Mouse (Mus musculus): ENCODE results near the gene Parva. TPM values are rescaled to one million over a fixed set of nuclear protein-coding genes. Genes with fewer than 3 reads are reported as not detected.

Parva gene
- polyA plus RNA-seq, 1 experiment from 2014 or later: 93.4 TPM

DNA sequence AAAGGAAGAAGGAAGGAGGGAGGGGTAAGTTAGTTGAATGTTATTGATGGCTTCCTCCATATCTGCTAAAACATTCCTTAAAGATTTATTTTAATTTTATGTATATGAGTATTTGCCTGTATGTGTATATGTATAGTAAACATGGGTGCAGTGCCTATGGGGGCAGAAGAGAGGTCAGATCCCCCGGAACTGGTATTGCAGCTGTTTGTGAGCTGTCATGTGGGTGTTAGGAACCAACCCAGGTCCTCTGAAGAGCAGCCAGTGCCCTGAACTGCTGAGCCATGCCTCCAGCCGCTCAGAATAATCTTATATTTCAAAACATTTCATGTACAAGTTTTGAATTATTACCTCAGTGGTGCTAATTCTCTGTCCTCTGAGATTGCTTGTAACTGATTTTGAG, 63.5 kb downstream of the Parva start:
- Histone ChIP-seq H3K4me3 (ENCODE audit: low read depth, low read length) (no peak overlapping the region), H3K9ac (ENCODE audit: low read depth, low read length) (no peak overlapping the region), H3K27ac (replicated peaks; ENCODE audit: low read depth, low read length) (no peak overlapping the region), H3K27me3 (replicated peaks; ENCODE audit: control insufficient read depth, insufficient read depth, low read length) (no peaks in the 10 kb centered on the region), H3K4me1 (ENCODE audit: control insufficient read depth, insufficient read depth, low read length) (peaks cover 6% of the 10 kb centered on the region; the same call in 1 of the 2 replicates), H3K36me3 (ENCODE audit: control insufficient read depth, insufficient read depth, low read length) (no peaks in the 10 kb centered on the region), H3K4me2 (ENCODE audit: low read depth, low read length) (no peak overlapping the region), H3K9me3 (ENCODE audit: control insufficient read depth, low read length) (no peaks in the 10 kb centered on the region)
- ATAC-seq (ENCODE audit: low read depth) (no peak), DNase-seq (ENCODE audit: low spot score) (no peak)
- WGBS: 42% methylated on average over 2 of the region's 2 CpGs

GRCm38 (mm10) chr7:112491737-112492136, 64.4 kb downstream of the Parva start:
- Histone ChIP-seq H3K4me1 (ENCODE audit: control insufficient read depth, insufficient read depth, low read length) (peaks cover 6% of the 10 kb centered on the region; the same call in 1 of the 2 replicates), H3K9ac (ENCODE audit: low read depth, low read length) (no peak overlapping the region), H3K9me3 (ENCODE audit: control insufficient read depth, low read length) (no peaks in the 10 kb centered on the region), H3K4me3 (ENCODE audit: low read depth, low read length) (no peak overlapping the region), H3K27ac (replicated peaks; ENCODE audit: low read depth, low read length) (no peak overlapping the region), H3K36me3 (ENCODE audit: control insufficient read depth, insufficient read depth, low read length) (no peaks in the 10 kb centered on the region), H3K4me2 (ENCODE audit: low read depth, low read length) (no peak overlapping the region), H3K27me3 (replicated peaks; ENCODE audit: control insufficient read depth, insufficient read depth, low read length) (no peaks in the 10 kb centered on the region)
- WGBS: 55% methylated on average over 1 of the region's 1 CpGs
- DNase-seq (ENCODE audit: low spot score): no peak
- ATAC-seq (ENCODE audit: low read depth): peak; percentile 66

DNA sequence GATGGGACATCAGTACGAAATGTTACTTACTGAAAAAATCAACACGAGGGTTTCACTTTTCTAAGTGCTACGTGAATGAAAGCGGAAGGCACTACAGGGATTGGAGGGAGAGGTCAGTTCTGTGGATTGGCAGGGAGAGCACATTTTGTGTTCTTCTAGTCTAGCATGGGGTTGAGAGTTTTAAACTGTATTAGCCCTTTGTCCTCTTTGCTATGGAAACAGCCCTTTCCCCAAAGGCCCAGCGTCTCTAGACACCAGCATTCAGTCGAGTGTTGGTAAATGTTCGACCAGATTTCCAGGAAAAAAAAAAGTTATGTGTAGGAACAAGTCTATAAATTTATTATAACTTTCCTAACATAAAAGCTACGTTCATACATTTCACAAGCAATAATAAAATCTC, 68.6 kb downstream of the Parva start:
- Histone ChIP-seq H3K4me3 (ENCODE audit: low read depth, low read length) (no peak overlapping the region), H3K9me3 (ENCODE audit: control insufficient read depth, low read length) (no peaks in the 10 kb centered on the region), H3K4me1 (ENCODE audit: control insufficient read depth, insufficient read depth, low read length) (peaks cover 24% of the 10 kb centered on the region), H3K4me2 (ENCODE audit: low read depth, low read length) (no peak overlapping the region), H3K9ac (ENCODE audit: low read depth, low read length) (no peak overlapping the region), H3K36me3 (ENCODE audit: control insufficient read depth, insufficient read depth, low read length) (no peaks in the 10 kb centered on the region), H3K27me3 (replicated peaks; ENCODE audit: control insufficient read depth, insufficient read depth, low read length) (no peaks in the 10 kb centered on the region), H3K27ac (replicated peaks; ENCODE audit: low read depth, low read length) (0 out of 2 replicates have a peak overlapping the region, but pooled peaks have one; percentile 11)
- no peak for DNase-seq (ENCODE audit: low spot score)
- WGBS: 74% methylated on average over 8 of the region's 8 CpGs
- ATAC-seq (ENCODE audit: low read depth): no peak

GRCm38 (mm10) chr7:112496921-112497320, 69.6 kb downstream of the Parva start:
- Histone ChIP-seq H3K4me1 (ENCODE audit: control insufficient read depth, insufficient read depth, low read length) (peaks cover 31% of the 10 kb centered on the region), H3K4me2 (ENCODE audit: low read depth, low read length) (no peak overlapping the region), H3K9ac (ENCODE audit: low read depth, low read length) (no peak overlapping the region), H3K27me3 (replicated peaks; ENCODE audit: control insufficient read depth, insufficient read depth, low read length) (no peaks in the 10 kb centered on the region), H3K36me3 (ENCODE audit: control insufficient read depth, insufficient read depth, low read length) (no peaks in the 10 kb centered on the region), H3K9me3 (ENCODE audit: control insufficient read depth, low read length) (no peaks in the 10 kb centered on the region), H3K27ac (replicated peaks; ENCODE audit: low read depth, low read length) (no peak overlapping the region), H3K4me3 (ENCODE audit: low read depth, low read length) (no peak overlapping the region)
- ATAC-seq (ENCODE audit: low read depth): no peak
- WGBS: 63% methylated on average over 7 of the region's 7 CpGs
- DNase-seq (ENCODE audit: low spot score): no peak

DNA sequence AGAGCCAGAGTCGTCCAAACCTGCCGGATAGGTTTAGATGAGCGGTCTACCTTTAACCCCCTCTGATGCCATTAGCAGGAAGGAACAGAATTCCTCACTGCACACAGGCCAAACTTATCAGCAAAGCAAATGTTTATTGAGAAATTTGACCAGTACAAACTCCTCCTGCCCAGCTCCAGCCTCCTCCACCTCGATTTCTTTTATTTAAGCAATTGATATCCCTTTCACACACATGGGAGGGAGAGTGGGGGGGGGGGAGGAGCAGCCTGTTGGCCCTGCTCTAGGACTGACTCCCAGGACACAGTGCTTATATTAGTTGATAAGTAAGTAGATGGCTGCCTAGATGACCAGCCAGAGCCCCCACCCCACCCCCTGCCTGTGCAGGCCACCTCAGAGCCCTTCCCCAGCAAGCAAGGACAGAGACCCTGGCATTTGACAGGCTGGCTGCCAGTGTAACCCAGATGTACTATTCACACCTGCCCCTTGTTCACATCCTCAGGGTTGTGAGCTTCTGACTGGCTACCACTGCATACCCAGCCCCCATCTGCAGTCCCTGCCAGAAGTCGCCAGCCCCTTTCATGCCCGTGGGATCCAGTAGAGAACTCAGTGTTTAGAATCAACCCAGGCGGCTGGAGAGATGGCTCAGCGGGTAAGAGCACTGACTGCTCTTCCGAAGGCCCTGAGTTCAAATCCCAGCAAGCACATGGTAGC, 71.4 kb downstream of the Parva start:
- no peak overlapping the region for H3K4me3 ChIP-seq (ENCODE audit: low read depth, low read length)
- H3K9ac ChIP-seq (ENCODE audit: low read depth, low read length): no peak overlapping the region
- no peak for ATAC-seq (ENCODE audit: low read depth)
- H3K27me3 ChIP-seq (replicated peaks; ENCODE audit: control insufficient read depth, insufficient read depth, low read length): no peaks in the 10 kb centered on the region
- no peaks in the 10 kb centered on the region for H3K36me3 ChIP-seq (ENCODE audit: control insufficient read depth, insufficient read depth, low read length)
- DNase-seq (ENCODE audit: low spot score): no peak
- peaks cover 48% of the 10 kb centered on the region for H3K4me1 ChIP-seq (ENCODE audit: control insufficient read depth, insufficient read depth, low read length)
- WGBS: 47% methylated on average over 9 of the region's 9 CpGs
- H3K4me2 ChIP-seq (ENCODE audit: low read depth, low read length): no peak overlapping the region
- no peaks in the 10 kb centered on the region for H3K9me3 ChIP-seq (ENCODE audit: control insufficient read depth, low read length)
- peak overlapping the region; percentile 83 for H3K27ac ChIP-seq (replicated peaks; ENCODE audit: low read depth, low read length)

DNA sequence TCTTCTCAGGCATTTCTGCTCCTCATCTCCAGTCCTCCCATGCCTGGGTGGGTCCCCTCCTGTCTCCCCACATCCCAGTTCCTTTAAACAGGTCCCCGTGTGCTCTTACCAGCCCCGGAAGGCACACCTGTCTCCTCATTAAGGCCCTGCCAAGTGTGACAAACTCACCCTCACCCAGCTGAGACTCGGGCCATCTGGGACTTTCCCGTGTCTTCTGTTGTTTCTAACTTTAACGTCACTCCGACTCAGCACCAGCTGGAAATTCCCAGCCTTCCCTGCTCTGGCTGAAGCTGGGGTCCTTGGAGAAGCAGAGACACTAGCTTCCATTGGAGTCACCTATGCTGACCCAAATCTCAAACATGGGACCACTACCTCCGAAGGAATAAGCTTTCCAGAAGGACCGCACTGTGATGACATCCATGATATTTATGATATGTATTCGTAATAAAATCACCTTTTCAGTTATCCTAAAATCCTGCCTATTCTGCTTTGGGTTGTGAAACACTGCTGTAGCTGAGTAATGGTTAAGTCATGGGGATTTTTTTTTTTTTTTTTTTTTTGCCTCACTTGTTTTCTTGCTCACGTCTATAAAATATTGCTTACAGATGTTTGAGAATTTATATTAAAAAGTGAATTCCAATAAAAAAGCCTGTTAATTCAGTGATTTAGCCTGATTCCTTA, 72.3 kb downstream of the Parva start:
- Histone ChIP-seq H3K4me1 (ENCODE audit: control insufficient read depth, insufficient read depth, low read length) (peaks cover 53% of the 10 kb centered on the region), H3K9ac (ENCODE audit: low read depth, low read length) (no peak overlapping the region), H3K36me3 (ENCODE audit: control insufficient read depth, insufficient read depth, low read length) (no peaks in the 10 kb centered on the region), H3K27me3 (replicated peaks; ENCODE audit: control insufficient read depth, insufficient read depth, low read length) (no peaks in the 10 kb centered on the region), H3K27ac (replicated peaks; ENCODE audit: low read depth, low read length) (peak overlapping the region; percentile 83), H3K4me3 (ENCODE audit: low read depth, low read length) (no peak overlapping the region), H3K4me2 (ENCODE audit: low read depth, low read length) (0 out of 2 replicates have a peak overlapping the region, but pooled peaks have one; percentile 15), H3K9me3 (ENCODE audit: control insufficient read depth, low read length) (no peaks in the 10 kb centered on the region)
- DNase-seq (ENCODE audit: low spot score) (peak; percentile 74), ATAC-seq (ENCODE audit: low read depth) (peak; percentile 56; the same call in 1 of the 2 replicates)
- 33% methylated on average over 10 of the region's 10 CpGs for WGBS

DNA sequence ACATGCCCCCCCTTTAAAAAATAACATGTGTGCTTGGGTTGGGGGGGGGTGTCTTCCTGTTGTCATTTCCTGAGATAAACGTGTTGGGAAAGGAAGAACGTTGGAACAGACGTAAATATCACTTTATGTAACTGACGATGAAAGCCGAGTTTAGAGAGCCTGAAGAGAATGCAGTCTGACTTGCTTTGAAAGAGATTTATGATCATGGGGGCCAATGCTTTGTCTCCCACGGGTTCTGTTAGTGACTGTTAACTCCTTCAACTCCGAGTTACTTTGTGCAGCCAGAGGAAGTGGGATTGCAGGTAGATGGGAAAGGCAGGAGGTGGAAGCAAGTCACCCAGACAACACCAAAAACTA, 72.8 kb downstream of the Parva start:
- 4% methylated on average over 7 of the region's 7 CpGs for WGBS
- Histone ChIP-seq H3K4me2 (ENCODE audit: low read depth, low read length) (0 out of 2 replicates have a peak overlapping the region, but pooled peaks have one; percentile 15), H3K4me1 (ENCODE audit: control insufficient read depth, insufficient read depth, low read length) (peaks cover 53% of the 10 kb centered on the region), H3K9ac (ENCODE audit: low read depth, low read length) (no peak overlapping the region), H3K9me3 (ENCODE audit: control insufficient read depth, low read length) (no peaks in the 10 kb centered on the region), H3K27ac (replicated peaks; ENCODE audit: low read depth, low read length) (peak overlapping the region; percentile 83), H3K27me3 (replicated peaks; ENCODE audit: control insufficient read depth, insufficient read depth, low read length) (no peaks in the 10 kb centered on the region), H3K36me3 (ENCODE audit: control insufficient read depth, insufficient read depth, low read length) (no peaks in the 10 kb centered on the region), H3K4me3 (ENCODE audit: low read depth, low read length) (no peak overlapping the region)
- ATAC-seq (ENCODE audit: low read depth) (no peak), DNase-seq (ENCODE audit: low spot score) (peak; percentile 83)

GRCm38 (mm10) chr7:112502050-112502809, 74.9 kb downstream of the Parva start:
- H3K9ac ChIP-seq (ENCODE audit: low read depth, low read length): no peak overlapping the region
- no peaks in the 10 kb centered on the region for H3K9me3 ChIP-seq (ENCODE audit: control insufficient read depth, low read length)
- no peaks in the 10 kb centered on the region for H3K36me3 ChIP-seq (ENCODE audit: control insufficient read depth, insufficient read depth, low read length)
- peak overlapping the region; percentile 91 for H3K27ac ChIP-seq (replicated peaks; ENCODE audit: low read depth, low read length)
- no peak overlapping the region for H3K4me3 ChIP-seq (ENCODE audit: low read depth, low read length)
- H3K27me3 ChIP-seq (replicated peaks; ENCODE audit: control insufficient read depth, insufficient read depth, low read length): no peaks in the 10 kb centered on the region
- WGBS: 16% methylated on average over 18 of the region's 18 CpGs
- DNase-seq (ENCODE audit: low spot score) (peak; percentile 75), ATAC-seq (ENCODE audit: low read depth) (0 out of 2 replicates have a peak, but pooled peaks have one; percentile 31)
- H3K4me2 ChIP-seq (ENCODE audit: low read depth, low read length): peak overlapping the region; percentile 38
- H3K4me1 ChIP-seq (ENCODE audit: control insufficient read depth, insufficient read depth, low read length): peaks cover 53% of the 10 kb centered on the region
